Mouse (Mus musculus) forebrain, embryonic 14.5 days (tissue): ENCODE data around the gene Als2cl. TPM values are rescaled to one million over a fixed set of nuclear protein-coding genes. Genes with fewer than 3 reads are reported as not detected.

ENCODE experiments used
- ATAC-seq: fragments of 200-750 bp; cut with Nextera tagmentation; 2 replicates; pipeline ENCODE4 v1.8.0; 2017; ENCODE audit warnings: mild to moderate bottlenecking, moderate library complexity
- DNase-seq: peaks from one replicate; pipeline ENCODE4 v3.0.0-alpha.2; 2015; ENCODE audit warnings: low spot score
- H3K27ac ChIP-seq: fragments of 300-500 bp; sonication (generic); 2 replicates; pipeline ENCODE4 v1.5.1; 2014; ENCODE audit warnings: low read depth, mild to moderate bottlenecking, control low read depth, low read length, moderate library complexity
- H3K27me3 ChIP-seq: fragments of 300-500 bp; sonication (generic); replicated peaks from 2 replicates; pipeline ENCODE4 v1.6.1; 2014; ENCODE audit warnings: low read length, control low read depth, mixed read lengths; ENCODE audit not compliant: control insufficient read depth, insufficient read depth
- H3K36me3 ChIP-seq: fragments of 300-500 bp; sonication (generic); 2 replicates; pipeline ENCODE4 v1.6.1; 2014; ENCODE audit warnings: low read length, control low read depth; ENCODE audit not compliant: control insufficient read depth, insufficient read depth
- H3K4me1 ChIP-seq: fragments of 300-500 bp; sonication (generic); 2 replicates; pipeline ENCODE4 v1.6.1; 2014; ENCODE audit warnings: antibody characterized with exemption, low read length, control low read depth; ENCODE audit not compliant: control insufficient read depth, insufficient read depth
- H3K4me2 ChIP-seq: fragments of 300-500 bp; sonication (generic); 2 replicates; pipeline ENCODE4 v1.6.1; 2014; ENCODE audit warnings: mild to moderate bottlenecking, control low read depth, low read length
- H3K4me3 ChIP-seq: fragments of 300-500 bp; sonication (generic); 2 replicates; pipeline ENCODE4 v1.5.1; 2014; ENCODE audit warnings: low read depth, low read length, control low read depth
- H3K9ac ChIP-seq: fragments of 300-500 bp; sonication (generic); 2 replicates; pipeline ENCODE4 v1.6.1; 2014; ENCODE audit warnings: mild to moderate bottlenecking, low read length, control low read depth, moderate library complexity
- H3K9me3 ChIP-seq: fragments of 300-500 bp; sonication (generic); replicated peaks from 2 replicates; pipeline ENCODE4 v1.6.1; 2016; ENCODE audit warnings: low read length, control low read depth, mixed read lengths; ENCODE audit not compliant: control insufficient read depth
- WGBS: fragments of 180-500 bp; shearing (Covaris S2); extraction: QIAGEN DNeasy Blood & Tissue Kit; methylation state at CpG from one replicate; pipeline ENCODE4 v1.1.7; 2014; 5-methylcytosine and 5-hydroxymethylcytosine counted together
- polyA plus RNA-seq: library from polyadenylated mRNA; unstranded; fragments of >200 nt; fragmentation: Nextera tagmentation; extraction: Ambion mirVana; gene quantifications from 2 replicates; pipeline ENCODE4 v1.2.1, GENCODE M21; 2014

Als2cl gene
- polyA plus RNA-seq, 1 experiment from 2014 or later: 0.62 TPM

DNA sequence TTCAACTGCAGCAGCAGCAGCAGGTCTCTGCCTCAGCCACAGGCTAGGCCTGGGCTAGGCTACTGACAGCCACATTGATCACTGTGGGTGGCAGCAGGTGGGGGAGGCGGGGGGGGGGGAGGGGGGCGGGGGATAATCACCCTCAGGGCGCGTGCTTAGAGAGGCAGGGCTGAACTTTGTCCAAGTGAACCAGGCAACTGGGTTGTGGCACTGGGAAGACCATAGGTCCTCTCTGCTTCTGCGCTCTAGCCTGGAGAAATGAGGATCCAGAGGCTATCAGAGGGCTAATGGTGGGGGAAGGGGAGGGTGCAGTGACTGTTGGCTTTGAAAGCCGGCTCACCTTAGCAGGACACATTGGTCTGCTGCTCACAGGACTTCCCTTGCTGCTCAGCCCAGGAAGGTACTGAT is 4.4 kb upstream of the Als2cl start:
- Histone ChIP-seq H3K9ac (no peak overlapping the region), H3K27me3 (peaks cover 31% of the 10 kb centered on the region), H3K27ac (no peak overlapping the region), H3K4me3 (no peak overlapping the region), H3K36me3 (no peaks in the 10 kb centered on the region), H3K4me1 (peaks cover 12% of the 10 kb centered on the region), H3K4me2 (no peak overlapping the region), H3K9me3 (no peaks in the 10 kb centered on the region)
- DNase-seq (no peak), ATAC-seq (no peak; the same call in 1 of the 2 replicates)
- WGBS: 28% methylated on average over 4 of the region's 6 CpGs

GRCm38 (mm10) chr9:110877353-110877752 is 2.3 kb upstream of the Als2cl start:
- WGBS: 100% methylated on average over 1 of the region's 1 CpGs
- Histone ChIP-seq H3K4me2 (no peak overlapping the region), H3K9me3 (no peaks in the 10 kb centered on the region), H3K4me3 (no peak overlapping the region), H3K4me1 (peaks cover 12% of the 10 kb centered on the region), H3K27ac (no peak overlapping the region), H3K36me3 (no peaks in the 10 kb centered on the region), H3K9ac (no peak overlapping the region), H3K27me3 (peaks cover 38% of the 10 kb centered on the region)
- DNase-seq: no peak
- ATAC-seq: no peak

GRCm38 (mm10) chr9:110877888-110878287 is 1.8 kb upstream of the Als2cl start:
- Histone ChIP-seq H3K4me2 (no peak overlapping the region), H3K27ac (no peak overlapping the region), H3K4me3 (no peak overlapping the region), H3K9ac (no peak overlapping the region), H3K27me3 (peaks cover 33% of the 10 kb centered on the region), H3K36me3 (no peaks in the 10 kb centered on the region), H3K9me3 (no peaks in the 10 kb centered on the region), H3K4me1 (peaks cover 12% of the 10 kb centered on the region)
- DNase-seq (no peak), ATAC-seq (no peak)
- 86% methylated on average over 5 of the region's 5 CpGs for WGBS

GRCm38 (mm10) chr9:110879998-110880561 is 410 bp downstream of the Als2cl start, which contains the start of gene Tmie:
Gene Tmie (minus strand): TSS chr9:110880113.
- ATAC-seq (peak; percentile 23; the same call in 1 of the 2 replicates), DNase-seq (no peak)
- no peak within 1 kb of the TSS for H3K27ac ChIP-seq
- H3K27me3 ChIP-seq: peaks cover 27% of the 10 kb centered on the region
- under 1% methylated on average over 53 of the region's 57 CpGs for whole genome bisulfite sequencing
- H3K36me3 ChIP-seq: no peaks in the 10 kb centered on the region
- no peaks in the 10 kb centered on the region for H3K4me1 ChIP-seq
- H3K4me3 ChIP-seq: peak within 1 kb of the TSS; percentile 38
- H3K9me3 ChIP-seq: no peaks in the 10 kb centered on the region
- H3K9ac ChIP-seq: peak within 1 kb of the TSS; percentile 41; the same call in 1 of the 2 replicates
- H3K4me2 ChIP-seq: peak within 1 kb of the TSS; percentile 76

DNA sequence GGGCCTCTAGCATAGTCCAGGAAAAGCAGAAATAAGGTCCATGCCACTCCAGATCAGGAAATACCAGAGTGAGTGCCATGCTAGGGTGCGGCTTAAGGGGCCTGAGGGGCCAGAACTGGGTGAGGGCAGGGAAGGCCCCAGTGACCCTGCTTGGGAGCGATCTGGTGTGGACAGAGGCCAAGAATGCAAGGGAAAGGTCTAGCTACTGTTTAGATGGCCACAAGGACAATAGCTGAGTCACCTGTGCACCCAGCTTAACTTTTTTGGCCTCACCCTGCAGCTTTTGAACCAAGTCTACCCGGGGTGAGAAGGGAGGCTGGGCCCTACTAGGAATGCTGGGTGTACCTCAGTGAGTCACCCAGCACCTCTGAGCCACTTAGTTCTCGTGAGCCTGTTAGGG is 1.1 kb downstream of the Als2cl start:
- H3K36me3 ChIP-seq: no peaks in the 10 kb centered on the region
- no peak overlapping the region for H3K27ac ChIP-seq
- H3K4me3 ChIP-seq: no peak overlapping the region
- peaks cover 27% of the 10 kb centered on the region for H3K27me3 ChIP-seq
- no peaks in the 10 kb centered on the region for H3K4me1 ChIP-seq
- WGBS: 74% methylated on average over 4 of the region's 4 CpGs
- DNase-seq (no peak), ATAC-seq (no peak)
- H3K9me3 ChIP-seq: no peaks in the 10 kb centered on the region
- no peak overlapping the region for H3K9ac ChIP-seq
- H3K4me2 ChIP-seq: peak overlapping the region; percentile 76; the same call in 1 of the 2 replicates

DNA sequence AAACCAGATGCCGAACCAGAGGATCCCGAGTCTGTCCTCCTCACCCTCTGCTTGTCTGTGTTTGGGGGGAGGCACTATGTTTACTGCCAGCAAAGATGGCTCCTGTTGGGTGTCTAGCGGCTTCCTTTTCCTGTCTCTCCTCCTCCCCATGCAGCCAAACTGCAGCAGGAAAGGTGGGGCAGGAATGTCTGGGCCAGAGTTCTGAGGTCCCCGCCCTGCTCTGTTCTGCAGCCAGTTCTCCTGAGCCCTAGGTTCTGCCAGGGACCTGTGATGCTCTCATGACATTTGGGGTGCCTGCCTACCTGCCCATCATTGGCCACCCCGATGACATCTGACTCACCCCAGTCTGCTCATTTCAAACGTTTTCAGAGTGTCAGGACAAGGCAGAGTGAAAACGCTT is 2.3 kb downstream of the Als2cl start:
- no peak overlapping the region for H3K4me2 ChIP-seq
- no peak overlapping the region for H3K9ac ChIP-seq
- no peak overlapping the region for H3K4me3 ChIP-seq
- H3K27me3 ChIP-seq: peaks cover 27% of the 10 kb centered on the region
- no peaks in the 10 kb centered on the region for H3K4me1 ChIP-seq
- 67% methylated on average over 7 of the region's 7 CpGs for WGBS
- H3K27ac ChIP-seq: no peak overlapping the region
- DNase-seq: no peak
- H3K9me3 ChIP-seq: no peaks in the 10 kb centered on the region
- no peak for ATAC-seq
- H3K36me3 ChIP-seq: no peaks in the 10 kb centered on the region

- H3K36me3 ChIP-seq: no peaks in the 10 kb centered on the region
- no peak overlapping the region for H3K4me2 ChIP-seq
- H3K27me3 ChIP-seq: no peaks in the 10 kb centered on the region
- H3K4me3 ChIP-seq: no peak overlapping the region
- 65% methylated on average over 9 of the region's 9 CpGs for WGBS
- H3K9me3 ChIP-seq: no peaks in the 10 kb centered on the region
- ATAC-seq (no peak), DNase-seq (no peak)
- H3K4me1 ChIP-seq: no peaks in the 10 kb centered on the region
- H3K9ac ChIP-seq: no peak overlapping the region
- no peak overlapping the region for H3K27ac ChIP-seq
These were observed 8.0 kb downstream of the Als2cl start for GRCm38 (mm10) chr9:110887388-110888303.

GRCm38 (mm10) chr9:110888935-110889334 is 9.3 kb downstream of the Als2cl start:
- Histone ChIP-seq H3K4me3 (no peak overlapping the region), H3K4me1 (no peaks in the 10 kb centered on the region), H3K36me3 (no peaks in the 10 kb centered on the region), H3K27me3 (no peaks in the 10 kb centered on the region), H3K9ac (no peak overlapping the region), H3K27ac (no peak overlapping the region), H3K4me2 (no peak overlapping the region), H3K9me3 (no peaks in the 10 kb centered on the region)
- DNase-seq (no peak), ATAC-seq (no peak)
- WGBS: 90% methylated on average over 14 of the region's 14 CpGs
